Mouse (Mus musculus) small intestine, adult 2 months (tissue): ENCODE data around the gene Coa3.

Source experiments
- CTCF ChIP-seq: fragments of 200-500 bp; IDR thresholded peaks from 2 replicates; pipeline ENCODE4 v1.5.1; 2012; ENCODE audit warnings: low read depth, mild to moderate bottlenecking, control low read depth, inconsistent platforms, low read length, moderate library complexity, mixed read lengths; ENCODE audit not compliant: insufficient replicate concordance, insufficient read length; ENCODE audit errors: extremely low read depth
- POLR2A ChIP-seq: fragments of 200-500 bp; IDR thresholded peaks from 2 replicates; pipeline ENCODE4 v1.6.1; 2012; ENCODE audit warnings: low read depth, mild to moderate bottlenecking, control low read depth, inconsistent platforms, low read length, moderate library complexity

DNA sequence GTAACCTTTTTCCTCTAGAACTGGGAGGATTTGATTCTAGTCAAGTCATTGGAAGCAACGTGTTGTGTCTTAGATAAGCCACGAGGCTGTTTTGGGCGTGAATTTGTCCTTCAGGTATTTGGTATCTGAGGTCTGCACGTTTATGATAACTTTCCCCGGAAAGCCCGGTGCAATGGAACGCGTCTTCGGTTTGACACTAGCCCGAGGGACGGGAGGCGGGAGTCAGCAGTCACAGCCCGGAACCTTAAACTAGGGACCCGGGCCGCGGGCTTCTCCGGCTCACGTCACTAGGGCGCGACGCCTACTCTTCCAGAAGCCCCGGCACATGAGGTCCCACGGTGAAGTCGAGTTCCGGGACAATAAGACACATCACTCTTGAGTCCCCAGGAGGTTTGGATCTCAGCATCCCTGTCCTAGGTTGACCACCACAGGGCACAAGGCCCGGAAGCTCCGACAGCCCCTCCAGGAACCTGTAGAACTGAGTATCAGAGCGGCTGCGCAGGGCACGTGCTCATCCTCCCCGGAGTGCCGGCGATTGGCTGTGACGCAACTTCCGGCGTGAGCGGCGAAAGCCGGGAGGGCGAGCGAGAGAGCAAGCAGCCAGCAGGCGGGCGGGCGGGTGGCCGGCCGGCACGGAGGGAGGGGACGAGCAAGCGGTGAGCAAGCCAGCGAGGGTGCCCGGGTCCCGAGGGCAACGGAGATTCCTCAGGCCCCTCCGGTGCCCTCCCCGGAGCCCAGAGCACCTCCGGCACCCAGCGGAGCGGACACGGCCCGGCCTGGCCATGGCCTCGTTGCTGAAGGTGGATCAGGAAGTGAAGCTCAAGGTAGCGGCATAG is 37.0 kb upstream of the Coa3 start, which contains the start of gene Psme3:
- TF ChIP-seq POLR2A (peak; percentile 62), CTCF (0 out of 2 replicates have a peak, but pooled peaks have one; percentile 2)
